Mouse (Mus musculus) macrophage (primary cell): ENCODE measurements around the gene Npr1. TPM values are rescaled to one million over a fixed set of nuclear protein-coding genes. Genes with fewer than 3 reads are reported as not detected.

Experiments used
- H3K27ac ChIP-seq: fragments of 350-480 bp; formaldehyde crosslinking; 2 replicates; pipeline ENCODE4 v1.9.0; 2021
- H3K36me3 ChIP-seq: fragments of 350-480 bp; formaldehyde crosslinking; 2 replicates; pipeline ENCODE4 v1.9.0; 2021; ENCODE audit errors: inconsistent target
- H3K4me3 ChIP-seq: fragments of 350-480 bp; formaldehyde crosslinking; 2 replicates; pipeline ENCODE4 v1.9.0; 2021; ENCODE audit errors: inconsistent target
- H3K79me2 ChIP-seq: fragments of 350-480 bp; formaldehyde crosslinking; 2 replicates; pipeline ENCODE4 v1.9.0; 2021; ENCODE audit errors: inconsistent target
- WGBS: methylation state at CpG from one replicate; pipeline ENCODE4 v1.1.7; 2026; ENCODE audit warnings: inconsistent platforms; ENCODE audit not compliant: missing documents; 5-methylcytosine and 5-hydroxymethylcytosine counted together
- polyA plus RNA-seq: library from polyadenylated mRNA; stranded (reverse); fragments of 250-400 nt; gene quantifications from 3 replicates; pipeline ENCODE4 v1.2.4, GENCODE M21; 2018; ENCODE audit warnings: inconsistent platforms

The Npr1 gene
- polyA plus RNA-seq, 1 experiment from 2014 or later: 0.40 TPM

DNA sequence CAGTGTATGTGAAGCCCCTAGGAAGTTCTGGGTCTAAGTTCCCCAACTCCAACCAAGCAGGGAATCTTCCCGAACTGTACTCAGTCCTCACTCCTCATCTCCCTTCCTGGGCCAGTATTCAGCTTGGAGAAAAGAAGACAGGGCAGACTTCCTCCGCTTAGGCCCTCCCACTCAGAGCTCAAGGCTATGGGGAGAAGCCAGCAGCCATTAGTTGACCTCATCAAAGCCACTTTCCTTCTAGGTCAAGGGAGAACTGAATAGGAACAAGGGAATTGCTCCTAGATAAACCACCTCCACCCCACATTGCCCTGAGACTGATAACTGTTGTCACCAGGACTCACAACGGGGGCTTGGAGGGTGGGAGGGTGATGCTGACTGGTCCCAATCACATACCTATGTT lies 61.5 kb downstream of the Npr1 start:
- Histone ChIP-seq H3K27ac (no peak overlapping the region), H3K79me2 (no peaks in the 10 kb centered on the region), H3K4me3 (no peak overlapping the region), H3K36me3 (peaks cover 97% of the 10 kb centered on the region)
- 96% methylated on average over 3 of the region's 3 CpGs for WGBS

DNA sequence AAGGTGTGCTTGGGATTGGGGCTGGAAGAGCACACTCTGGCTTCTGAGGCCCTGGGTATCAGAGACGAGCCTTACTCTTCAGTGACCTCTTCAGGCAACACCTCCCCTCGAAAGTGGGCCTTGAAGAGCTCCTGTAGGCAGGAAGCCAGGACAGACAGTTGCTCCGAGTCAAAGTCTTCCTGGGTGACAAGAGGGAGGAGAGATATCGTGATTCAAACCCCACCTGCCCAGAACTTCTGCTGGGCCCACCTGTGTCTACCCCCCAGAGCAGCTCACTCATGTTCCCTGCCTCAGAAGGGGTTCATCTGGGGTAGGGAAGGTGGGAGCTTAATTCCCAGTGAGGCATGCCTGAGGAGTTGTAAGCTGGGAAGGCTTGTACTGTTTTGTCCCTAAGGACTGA lies 64.7 kb downstream of the Npr1 start:
- whole genome bisulfite sequencing: 98% methylated on average over 4 of the region's 4 CpGs
- H3K27ac ChIP-seq: no peak overlapping the region

More for the DNA sequence above, 64.7 kb downstream of the Npr1 start:
- Histone ChIP-seq H3K36me3 (peaks cover 71% of the 10 kb centered on the region), H3K79me2 (no peaks in the 10 kb centered on the region), H3K4me3 (no peak overlapping the region)

Other genes starting within 250 kb of the Npr1 start
- 41.1 to 83.2 TPM (median 71.3 TPM) in 3 replicates for gene Jtb, start 234.3 kb downstream of the Npr1 start, polyA plus RNA-seq
- 0.79 to 1.2 TPM (median 1.2 TPM) in 3 replicates for gene Creb3l4, start 222.4 kb downstream of the Npr1 start, polyA plus RNA-seq
- gene Slc39a1, start 217.7 kb downstream of the Npr1 start, polyA plus RNA-seq: 169 to 236 TPM (median 174 TPM) in 3 replicates
- gene Crtc2, start 211.7 kb downstream of the Npr1 start, polyA plus RNA-seq: 15.7 to 39.3 TPM (median 26.5 TPM) in 3 replicates
- gene Dennd4b, start 200.7 kb downstream of the Npr1 start, polyA plus RNA-seq: 25.4 to 40.1 TPM (median 34.8 TPM) in 3 replicates
- 14.7 to 25.3 TPM (median 17.8 TPM) in 3 replicates for gene Gatad2b, start 172.7 kb downstream of the Npr1 start, polyA plus RNA-seq
- gene Slc27a3, start 75.9 kb downstream of the Npr1 start, polyA plus RNA-seq: 0.09 to 0.76 TPM (median 0.25 TPM) in 3 replicates
- 20.2 to 26.1 TPM (median 23.4 TPM) in 3 replicates for gene Ints3, start 32.2 kb downstream of the Npr1 start, polyA plus RNA-seq
- 17.9 to 39.5 TPM (median 31.2 TPM) in 3 replicates for gene Ilf2, start 10.3 kb upstream of the Npr1 start, polyA plus RNA-seq
- gene Snapin, start 25.2 kb upstream of the Npr1 start, polyA plus RNA-seq: 56.7 to 92.3 TPM (median 76.9 TPM) in 3 replicates
- 50.7 to 64.7 TPM (median 57.9 TPM) in 3 replicates for gene Chtop, start 43.6 kb upstream of the Npr1 start, polyA plus RNA-seq
- 229 to 857 TPM (median 718 TPM) in 3 replicates for gene S100a1, start 48.5 kb upstream of the Npr1 start, polyA plus RNA-seq
- gene S100a13, start 48.6 kb upstream of the Npr1 start, polyA plus RNA-seq: 61.0 to 85.4 TPM (median 63.2 TPM) in 3 replicates
- not detected in 3 replicates for gene S100a14, start 61.0 kb upstream of the Npr1 start, polyA plus RNA-seq
- not detected in 3 replicates for gene S100a16, start 71.4 kb upstream of the Npr1 start, polyA plus RNA-seq
- gene S100a3, start 94.7 kb upstream of the Npr1 start, polyA plus RNA-seq: not detected in 3 replicates
- gene S100a2, start 124.4 kb upstream of the Npr1 start, polyA plus RNA-seq: not detected in 3 replicates
- not detected in 3 replicates for gene Gm42674, start 136.0 kb upstream of the Npr1 start, polyA plus RNA-seq
- 174 to 303 TPM (median 196 TPM) in 3 replicates for gene S100a4, start 137.9 kb upstream of the Npr1 start, polyA plus RNA-seq
- gene S100a5, start 142.7 kb upstream of the Npr1 start, polyA plus RNA-seq: not detected in 3 replicates
- 41.2 to 308 TPM (median 103 TPM) in 3 replicates for gene S100a6, start 147.0 kb upstream of the Npr1 start, polyA plus RNA-seq
- not detected in 3 replicates for gene S100a7a, start 188.2 kb upstream of the Npr1 start, polyA plus RNA-seq
- 14.4 to 117 TPM (median 83.6 TPM) in 3 replicates for gene S100a8, start 203.1 kb upstream of the Npr1 start, polyA plus RNA-seq
- 23.9 to 259 TPM (median 111 TPM) in 3 replicates for gene S100a9, start 229.9 kb upstream of the Npr1 start, polyA plus RNA-seq